23 mouse cellular contexts compared by ENCODE assay signal in the genomic region with DNA sequence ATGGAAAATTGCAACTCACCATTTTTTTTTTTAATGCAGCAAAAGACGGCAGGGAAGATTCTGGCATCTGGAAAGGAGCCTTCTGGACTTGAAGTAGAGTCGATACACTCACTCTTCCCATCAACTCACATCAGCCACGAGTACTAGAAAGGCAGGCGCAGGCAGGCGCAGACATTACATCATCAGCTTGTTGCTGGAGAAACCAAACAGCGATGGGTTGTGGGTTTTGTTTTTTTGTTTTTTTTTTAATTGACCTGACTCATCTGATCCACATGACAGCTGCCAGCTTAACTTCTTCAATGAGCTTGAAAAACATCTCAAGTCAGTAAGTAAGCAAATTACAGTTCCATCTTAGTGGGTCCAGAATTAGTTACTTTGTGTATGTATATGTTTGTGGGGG. TPM values are rescaled to one million over a fixed set of nuclear protein-coding genes. Genes with fewer than 3 reads are reported as not detected.
DNase-seq lines count a peak whose midpoint lies in the region; ATAC-seq and TF ChIP-seq lines count a peak whose summit lies in the region.
"Had no signal": no experiment of that assay in that cellular context is flagged by ENCODE, and none has a peak within 500 bp of the region (broad histone marks: within the 10 kb centered on the region; RNA-seq: fewer than 3 reads in every experiment).

No protein-coding gene starts in this region.

- H3K36me3 ChIP-seq in intestine, postnatal 0 days (ENCODE audit: control insufficient read depth, insufficient read depth), result no peaks in the 10 kb centered on the region
- H3K36me3 ChIP-seq: embryonic facial prominence, embryonic 15.5 days; forebrain, embryonic 15.5 days; G1E; heart, embryonic 13.5 days; hindbrain, embryonic 12.5 days had no signal

- no peak for ATAC-seq in CD4-positive, CD25-positive, alpha-beta regulatory T cell, adult 4 months
- no peak for ATAC-seq in intestine, postnatal 0 days
- ATAC-seq: forebrain, embryonic 15.5 days; hindbrain, embryonic 16.5 days had no signal

- no peak overlapping the region for H3K4me3 ChIP-seq in intestine, postnatal 0 days (ENCODE audit: low read depth, low read length)
- H3K4me3 ChIP-seq: embryonic facial prominence, embryonic 15.5 days; erythroblast, embryonic 14.5 days; forebrain, embryonic 15.5 days; heart, embryonic 13.5 days; hindbrain, embryonic 12.5 days had no signal

- H3K4me1 ChIP-seq in intestine, postnatal 0 days (replicated peaks; ENCODE audit: control insufficient read depth, insufficient read depth, low read length), result no peaks in the 10 kb centered on the region
- H3K4me1 ChIP-seq: forebrain, embryonic 15.5 days had no signal

- no peaks in the 10 kb centered on the region; the same call in 1 of the 2 replicates for H3K27me3 ChIP-seq in intestine, postnatal 0 days (replicated peaks; ENCODE audit: control insufficient read depth, insufficient read depth, low read length)
- H3K27me3 ChIP-seq: embryonic facial prominence, embryonic 15.5 days; forebrain, embryonic 15.5 days had no signal

- TF ChIP-seq CTCF in intestine, postnatal 0 days (IDR thresholded peaks at IDR 0.05; ENCODE audit: low read depth), result no peak

- H3K9ac ChIP-seq in intestine, postnatal 0 days (ENCODE audit: low read depth, low read length), result no peak overlapping the region
- H3K9ac ChIP-seq: embryonic facial prominence, embryonic 15.5 days; forebrain, embryonic 15.5 days; heart, embryonic 13.5 days; hindbrain, embryonic 12.5 days had no signal

- intact Hi-C loops in left cerebral cortex, postnatal 10 days (cut with DNase I), result no loop called here

- 74% methylated on average over 6 of the region's 6 CpGs for WGBS in intestine, postnatal 0 days

- peak; percentile 30 for DNase-seq in CD4-positive, CD25-positive, alpha-beta regulatory T cell, adult 2 months (ENCODE audit: low read depth, low spot score)
- DNase-seq in 416B (ENCODE audit: low read depth), result peak; percentile 33
- DNase-seq in Muller cell, postnatal 12 days (ENCODE audit: inconsistent ontology term), result peak; percentile 39
- DNase-seq in induced T-regulatory cell, adult 2 months (ENCODE audit: low read depth), result peak; percentile 49
- DNase-seq in frontal cortex, postnatal 25 days (ENCODE audit: low spot score in 2 of 2), result no peak
- no peak for DNase-seq in left cerebral cortex, postnatal 10 days (ENCODE audit: extremely low spot score in 1 of 2, low spot score in 2 of 2)
- DNase-seq: adrenal gland, adult 8-10 months; adrenal gland, postnatal 36 days; cerebellum, adult 2 months; cerebellum, postnatal 10 days; embryo, embryonic 11 days; gastrocnemius, postnatal 14 days; heart, postnatal 4 days had no signal

- no peaks in the 10 kb centered on the region for H3K9me3 ChIP-seq in intestine, postnatal 0 days (ENCODE audit: control insufficient read depth)
- H3K9me3 ChIP-seq: embryonic facial prominence, embryonic 15.5 days; forebrain, embryonic 15.5 days; G1E; heart, embryonic 13.5 days; hindbrain, embryonic 12.5 days had no signal

- no peak overlapping the region for H3K27ac ChIP-seq in intestine, postnatal 0 days (ENCODE audit: low read depth, low read length)
- H3K27ac ChIP-seq: embryonic facial prominence, embryonic 15.5 days; forebrain, embryonic 15.5 days; heart, embryonic 13.5 days; hindbrain, embryonic 12.5 days had no signal

- no peak overlapping the region for H3K4me2 ChIP-seq in intestine, postnatal 0 days (replicated peaks; ENCODE audit: low read depth)
- H3K4me2 ChIP-seq: embryonic facial prominence, embryonic 15.5 days; forebrain, embryonic 15.5 days; heart, embryonic 13.5 days; hindbrain, embryonic 12.5 days had no signal

RNA-seq across cellular contexts. Expression of a gene that starts 28.8 kb away (rescaled TPM):
- 10 to 100 TPM; 25.6 to 26.3 TPM for polyA plus RNA-seq in CD4-positive, CD25-positive, alpha-beta regulatory T cell, adult 4 months (2017; shearing (Covaris generic))
- under 1 TPM; 0.85 to 0.86 TPM for total RNA-seq in left cerebral cortex, postnatal 10 days (2021)
- 2.7 and 3.8 TPM in 2 replicates for polyA plus RNA-seq in intestine, postnatal 0 days (2015; fragmentation: Nextera tagmentation; extraction: Ambion mirVana)
- polyA plus RNA-seq: C2C12 had no signal

RNA-seq across cellular contexts. Expression of a gene that starts 31.3 kb away (rescaled TPM):
- polyA plus RNA-seq in CD4-positive, CD25-positive, alpha-beta regulatory T cell, adult 4 months (2017; shearing (Covaris generic)), result 1 to 10 TPM; 8.2 to 9.6 TPM
- 10 to 100 TPM; 31.4 to 32.5 TPM for total RNA-seq in left cerebral cortex, postnatal 10 days (2021)
- 45.1 and 46.1 TPM in 2 replicates for polyA plus RNA-seq in intestine, postnatal 0 days (2015; fragmentation: Nextera tagmentation; extraction: Ambion mirVana)

Comparison
In these comparisons a context has a peak if more than half of its experiments do, and no peak if none do; other contexts are left out.
1. DNase-seq: peak in CD4-positive, CD25-positive, alpha-beta regulatory T cell, adult 2 months (single experiment), 416B (single experiment), Muller cell, postnatal 12 days (single experiment) and induced T-regulatory cell, adult 2 months (single experiment); none in frontal cortex, postnatal 25 days (0 of 2) and left cerebral cortex, postnatal 10 days (0 of 2).